Mouse (Mus musculus) cerebellum, adult (tissue): ENCODE results near the gene Gfi1.

Experiments
- ATAC-seq: cut with Nextera tagmentation; 2 replicates; pipeline ENCODE4 v1.9.2; 2017; ENCODE audit warnings: mild to moderate bottlenecking, moderate library complexity, mixed read lengths; ENCODE audit not compliant: insufficient number of reproducible peaks, low FRiP score, low TSS enrichment

The Gfi1 gene

DNA sequence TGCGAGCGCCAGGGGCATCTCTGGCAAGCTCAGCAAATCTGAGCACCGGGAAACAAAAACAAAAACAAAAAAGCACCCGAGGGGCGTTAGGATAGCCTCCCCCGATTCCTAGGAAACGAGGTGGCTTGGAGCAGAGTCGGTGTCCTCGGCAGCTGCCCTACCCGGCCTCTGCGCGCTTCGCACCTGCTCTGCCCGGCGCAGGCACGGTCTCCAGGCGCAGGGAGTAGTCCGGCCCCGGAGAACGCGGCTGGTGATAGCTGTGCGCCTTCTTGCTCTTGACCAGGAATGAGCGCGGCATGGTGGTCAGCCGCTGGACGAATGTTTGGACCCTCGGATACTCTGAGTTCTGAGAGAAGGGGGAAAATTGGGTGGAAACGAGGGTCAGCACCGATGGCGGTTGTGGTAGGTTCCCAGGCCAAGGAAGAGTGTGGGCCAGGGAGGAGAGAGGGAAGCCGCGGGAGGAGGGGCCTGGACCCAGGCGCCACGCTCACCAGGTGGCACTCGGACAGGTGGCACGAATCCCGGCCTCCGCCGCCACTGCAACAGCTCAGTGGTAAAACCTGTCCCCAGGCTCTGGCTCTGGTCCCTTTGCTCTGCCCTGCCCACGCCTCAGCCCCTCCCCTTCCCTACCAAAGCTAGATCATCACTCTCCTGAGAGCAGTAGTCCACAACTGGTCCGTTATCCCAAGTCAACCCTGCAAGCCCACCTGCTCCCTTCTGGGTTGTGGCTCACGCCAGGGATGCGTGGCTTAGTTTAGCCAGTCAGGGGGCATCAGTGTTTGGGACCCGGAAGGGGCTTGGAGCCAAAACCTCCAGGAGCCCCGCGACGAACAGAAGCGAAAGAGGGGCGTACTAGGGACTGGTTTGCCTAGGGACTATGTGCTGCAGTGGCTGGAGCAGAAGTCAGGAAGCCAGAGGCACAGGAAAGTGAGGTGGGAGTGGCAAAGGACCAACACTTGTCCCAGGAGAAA, 2.0 kb downstream of the Gfi1 start:
- no peak for ATAC-seq

DNA sequence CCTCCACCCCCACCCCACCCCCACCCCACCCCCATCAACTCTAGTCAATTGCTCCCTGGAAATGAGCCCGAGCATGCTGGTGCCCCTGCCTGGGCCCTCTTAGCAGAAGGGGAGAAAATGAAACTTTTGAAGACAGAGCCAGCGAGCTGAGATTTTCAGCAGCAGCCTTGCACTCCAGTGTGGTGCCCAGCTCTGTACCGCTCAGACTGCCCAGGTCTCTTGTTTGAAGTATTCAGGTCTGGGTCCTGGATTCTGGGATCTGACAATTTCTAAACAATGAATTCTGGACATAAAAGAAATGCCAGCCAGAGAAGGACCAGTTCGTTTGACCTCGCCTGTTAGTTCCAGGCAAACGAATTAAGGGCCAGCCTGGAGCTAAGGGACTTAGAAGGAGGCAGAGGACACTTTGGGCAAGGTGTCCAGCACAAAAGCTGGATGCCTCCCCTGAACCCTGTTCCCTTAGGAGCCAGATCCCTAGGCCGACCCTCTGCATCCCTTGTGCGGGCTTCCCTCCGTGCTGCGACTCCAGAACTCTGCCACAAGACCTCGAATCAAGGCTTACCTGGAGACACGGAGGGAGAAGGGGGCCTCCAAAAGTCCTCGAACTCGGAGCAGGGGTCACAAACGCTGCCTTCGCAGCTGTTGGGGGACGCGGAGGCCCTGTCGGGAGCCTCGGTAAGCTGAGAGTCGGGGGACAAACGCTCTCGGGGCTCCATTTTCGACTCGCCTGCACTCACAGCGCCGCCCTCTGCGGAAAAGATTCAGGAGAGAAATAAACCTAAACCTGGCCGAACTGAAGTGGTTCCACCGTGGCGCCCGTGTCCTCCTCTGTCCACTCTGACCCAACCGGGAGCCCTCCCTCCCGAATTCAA, 2.9 kb downstream of the Gfi1 start:
- no peak for ATAC-seq

DNA sequence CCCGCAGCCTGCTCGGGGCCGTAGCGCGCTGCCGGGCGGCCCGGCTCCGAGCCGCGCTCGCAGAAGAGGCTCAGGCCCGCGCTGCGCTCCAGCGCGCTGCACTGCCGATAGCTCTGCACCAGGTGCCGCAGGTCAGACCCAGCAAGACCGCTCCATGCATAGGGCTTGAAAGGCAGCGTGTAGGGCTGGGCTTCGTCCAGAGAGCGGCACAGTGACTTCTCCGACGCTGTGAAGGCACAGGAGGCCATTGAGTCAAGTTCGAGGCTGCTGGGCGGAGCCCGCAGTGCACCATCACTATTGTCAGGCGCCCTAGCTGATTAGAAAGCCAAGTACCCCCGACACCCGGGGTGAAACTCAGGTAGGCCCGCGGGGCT, 4.2 kb downstream of the Gfi1 start:
- ATAC-seq, result no peak

DNA sequence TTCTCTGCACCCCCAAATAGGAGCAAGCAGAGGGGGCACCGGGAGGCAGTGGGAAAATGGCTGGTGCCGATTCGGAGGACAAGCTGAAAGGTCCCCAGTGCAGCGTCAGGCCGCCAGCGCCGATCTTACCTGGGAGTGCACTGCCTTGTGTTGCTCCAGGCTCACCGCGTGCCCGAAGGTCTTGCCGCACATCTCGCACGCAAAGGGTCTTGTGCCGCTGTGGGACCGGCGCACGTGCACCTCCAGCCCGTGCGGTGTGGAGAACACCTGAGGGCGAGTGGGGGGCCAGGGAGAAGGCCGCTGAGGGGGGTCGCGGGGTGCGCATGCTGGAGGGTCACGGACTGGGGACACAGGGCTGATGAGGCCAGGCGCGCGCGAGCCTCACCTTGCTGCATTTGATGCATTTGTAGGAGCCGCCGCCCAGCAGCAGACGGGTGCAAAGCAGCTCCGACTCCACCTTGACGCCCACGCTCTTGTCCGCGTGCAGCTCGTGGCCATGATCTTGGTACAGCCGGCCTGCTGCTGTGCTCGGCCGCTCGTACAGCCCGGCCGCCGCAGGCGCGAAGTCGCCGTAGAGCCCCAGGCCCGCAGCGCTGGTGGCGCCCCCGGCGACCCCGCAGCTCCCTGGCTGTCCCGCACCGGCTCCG, 4.7 kb downstream of the Gfi1 start:
- ATAC-seq, result no peak

DNA sequence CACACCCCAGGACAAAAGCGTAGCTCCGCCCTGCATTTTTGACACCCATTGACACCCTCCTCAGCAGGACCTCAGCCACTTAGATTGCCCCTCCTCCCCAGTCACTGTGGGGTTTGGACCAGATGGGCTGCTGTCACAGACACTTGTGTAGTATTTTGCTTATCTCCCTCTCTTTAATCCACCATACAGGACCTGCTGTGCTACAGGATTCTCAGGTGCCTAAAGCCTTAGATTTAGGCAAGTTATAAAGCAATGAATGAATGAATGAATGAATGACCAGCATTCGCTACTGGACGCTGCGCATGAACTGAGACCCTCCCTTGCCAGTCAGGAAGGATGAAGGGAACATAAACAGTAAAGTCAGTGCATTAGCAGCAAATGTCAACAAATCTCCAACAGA, 5.3 kb downstream of the Gfi1 start:
- ATAC-seq, result no peak

DNA sequence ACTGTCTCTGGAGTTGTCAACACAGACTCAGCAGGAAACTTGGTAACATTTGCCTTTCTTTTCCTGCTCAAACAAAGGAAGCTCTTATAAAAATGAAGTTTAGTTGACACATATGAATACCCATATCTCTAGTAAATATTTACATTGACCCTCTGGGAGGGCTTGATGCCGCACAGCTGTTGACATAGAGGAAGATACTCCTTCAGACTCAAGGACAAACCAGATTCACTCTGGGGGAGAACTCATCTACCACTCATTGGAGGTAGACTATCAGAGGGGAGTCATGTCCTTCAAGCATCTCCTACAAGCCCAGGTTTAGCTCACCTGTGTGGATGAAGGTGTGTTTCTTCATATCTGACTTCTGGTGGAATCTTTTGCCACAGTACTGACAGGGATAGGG, 6.0 kb downstream of the Gfi1 start:
- ATAC-seq, result no peak

DNA sequence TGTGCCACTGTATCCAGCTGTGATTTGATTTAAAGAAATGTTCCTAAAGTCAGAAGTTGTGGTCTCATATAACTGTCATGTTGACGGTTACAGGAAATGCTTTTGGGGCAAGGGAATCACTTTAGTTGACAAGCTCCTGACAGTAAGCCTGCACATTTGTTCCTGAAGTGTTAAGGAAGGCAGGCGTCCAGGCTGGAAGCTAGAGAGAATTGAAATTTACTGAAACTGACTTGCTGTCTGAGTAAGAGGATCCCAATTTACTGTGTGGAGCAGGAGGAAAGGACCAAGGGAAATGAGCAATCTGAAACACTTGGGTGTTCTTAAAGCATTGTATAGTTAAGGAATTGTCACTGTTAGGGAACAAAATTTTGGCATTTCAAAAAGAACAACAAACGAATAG, 6.6 kb downstream of the Gfi1 start:
- ATAC-seq, result no peak

DNA sequence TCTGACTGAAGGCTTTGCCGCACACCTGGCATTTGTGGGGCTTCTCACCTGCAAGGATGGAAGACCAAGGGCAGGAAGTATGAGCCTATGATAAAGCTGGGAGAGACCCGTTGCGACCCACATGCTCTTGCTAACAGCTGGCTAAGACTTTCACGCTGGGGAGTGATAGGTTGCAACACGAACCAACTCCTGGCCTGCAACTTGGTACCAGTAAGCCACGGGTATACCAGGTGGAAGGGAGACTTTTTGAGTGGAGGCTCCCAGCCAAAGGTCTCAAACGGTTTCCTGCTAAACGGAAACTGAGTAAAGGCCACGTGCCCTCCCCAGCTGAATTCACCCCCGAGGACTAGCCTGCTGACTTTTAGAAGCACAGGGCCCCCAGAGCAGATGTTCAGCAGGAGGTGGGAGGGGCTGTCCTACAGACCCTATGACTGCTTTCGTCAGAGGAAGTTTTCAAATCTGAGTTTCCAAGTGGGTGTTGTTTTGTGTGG, 7.9 kb downstream of the Gfi1 start:
- ATAC-seq, result no peak

DNA sequence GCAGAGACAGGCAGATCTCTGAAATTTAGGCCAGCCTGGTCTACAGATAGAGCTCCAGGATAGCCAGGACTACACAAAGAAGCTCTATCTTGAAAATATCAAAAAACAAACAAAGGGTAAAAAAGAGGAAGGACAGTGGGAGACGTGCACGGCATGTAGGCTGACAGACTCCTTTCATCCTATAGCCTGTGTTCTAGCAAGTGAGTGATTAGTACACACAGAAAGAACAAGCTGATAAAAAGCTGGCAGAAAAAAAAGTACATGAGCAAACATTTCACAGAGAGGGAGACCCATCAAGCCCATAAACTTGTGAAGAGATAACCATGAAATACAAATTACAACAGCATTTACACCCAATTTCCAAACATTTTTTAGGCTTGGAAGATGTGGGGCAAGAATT, 14.1 kb downstream of the Gfi1 start:
- no peak for ATAC-seq

DNA sequence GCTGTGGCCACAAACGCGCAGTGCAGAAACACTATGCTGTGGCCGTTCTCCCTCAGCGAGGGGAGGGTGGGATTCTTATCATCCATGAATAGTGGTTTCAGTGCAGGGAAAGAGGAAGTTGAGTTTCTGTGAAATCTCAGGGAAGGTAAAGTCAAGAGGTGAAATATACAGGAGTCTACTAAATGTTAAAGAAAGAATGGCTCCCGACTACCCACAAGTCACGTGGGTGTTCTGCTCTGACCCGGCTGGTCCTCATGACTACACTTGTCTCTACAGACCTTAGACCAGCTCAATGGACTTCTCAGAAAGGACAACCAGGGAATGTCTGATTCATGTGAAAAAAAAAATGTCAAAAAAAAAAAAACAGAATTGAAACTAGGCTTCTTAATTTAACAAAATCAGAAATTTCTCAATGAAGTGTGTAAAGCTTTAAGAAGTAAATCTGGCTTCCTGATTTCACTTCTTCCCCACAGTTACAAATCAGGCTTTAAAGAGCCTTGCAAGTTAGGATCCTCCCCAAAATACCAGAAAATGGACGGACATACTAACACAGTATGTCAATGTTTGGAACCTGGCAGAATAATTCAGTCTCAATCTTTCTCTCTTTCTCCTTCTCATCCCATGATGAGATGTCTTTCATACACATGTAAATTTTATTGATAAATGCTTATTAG, 17.6 kb downstream of the Gfi1 start:
- no peak for ATAC-seq

DNA sequence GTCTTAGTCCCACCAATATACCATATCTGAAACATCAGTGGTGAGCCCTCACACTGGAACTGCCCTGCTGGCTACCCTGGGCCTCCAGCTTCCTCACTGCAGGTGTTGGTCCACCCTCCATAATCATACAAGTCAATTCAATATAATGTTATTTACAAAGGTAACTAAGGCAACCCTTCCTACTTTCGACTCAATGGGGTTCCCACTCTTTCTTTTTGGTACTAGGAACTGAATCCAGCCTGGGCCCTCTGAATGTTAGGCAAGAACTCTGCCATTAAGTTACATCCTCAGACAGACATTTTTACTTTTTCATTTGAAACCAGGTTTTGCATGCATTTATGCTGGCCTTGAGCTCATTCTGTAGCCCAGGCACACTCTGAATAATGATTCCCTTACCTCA, 19.6 kb downstream of the Gfi1 start:
- no peak for ATAC-seq

DNA sequence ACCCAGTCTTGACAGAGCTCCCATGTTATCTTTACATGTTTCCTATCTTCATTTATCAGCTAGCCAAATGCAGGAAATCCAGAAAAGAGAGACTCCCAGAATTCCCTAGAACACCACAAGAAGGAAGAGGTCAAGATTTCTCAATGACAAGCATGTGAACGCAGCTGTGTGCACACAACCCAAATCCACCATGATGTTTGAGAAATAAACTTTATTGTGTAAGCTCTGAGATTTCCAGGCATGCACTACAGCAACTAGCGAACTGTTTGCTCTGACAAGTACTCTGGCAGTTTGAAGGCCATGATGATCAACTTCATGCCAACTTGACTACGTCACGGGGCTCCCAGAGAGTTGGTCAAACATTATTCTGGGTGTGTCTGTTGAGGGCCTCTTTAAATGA, 20.1 kb downstream of the Gfi1 start:
- ATAC-seq, result no peak

DNA sequence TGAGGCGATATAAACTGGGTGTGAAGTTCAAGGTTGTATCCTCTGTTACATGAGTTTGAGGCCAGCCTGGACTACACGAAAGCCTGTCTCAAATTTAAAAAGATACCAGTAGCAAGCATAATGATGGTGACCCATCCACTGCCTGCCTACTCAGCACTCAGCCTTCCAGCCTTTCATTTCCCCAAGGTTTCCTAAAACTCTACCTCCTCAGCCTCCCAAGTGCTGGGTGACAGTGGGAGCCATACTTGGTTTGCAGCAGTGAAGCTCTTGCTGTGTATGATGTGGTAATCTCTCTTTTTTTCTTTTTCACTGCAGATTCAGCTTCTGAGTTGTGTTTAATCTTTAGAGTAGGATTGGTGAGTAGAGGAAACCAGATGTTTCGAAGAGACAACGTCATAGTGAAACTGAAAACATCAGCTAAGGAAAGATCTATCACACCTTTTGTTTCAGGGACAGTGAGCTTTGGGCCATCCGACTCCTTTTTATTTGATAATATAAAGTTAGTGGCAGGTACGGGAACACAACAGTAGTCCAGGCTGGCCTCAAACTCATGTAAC, 22.6 kb downstream of the Gfi1 start:
- ATAC-seq, result no peak

DNA sequence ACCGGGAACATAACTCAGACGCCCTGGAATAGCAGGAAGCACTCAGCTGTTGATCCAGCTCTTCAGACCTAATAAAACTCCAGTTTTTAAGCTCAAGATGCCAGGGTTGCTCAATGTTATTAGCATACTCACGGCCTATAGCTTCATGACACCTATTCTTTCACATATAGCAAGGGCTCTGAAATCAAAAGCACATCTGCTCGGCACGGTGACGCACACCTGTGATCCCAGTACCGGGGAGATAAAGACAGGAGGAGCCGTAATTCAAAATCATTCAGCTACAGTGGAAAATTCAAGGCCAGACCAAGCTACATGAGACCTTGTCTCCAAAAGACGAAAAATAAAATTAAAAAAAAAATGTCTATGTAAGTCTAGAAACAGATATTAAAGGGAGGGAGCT, 24.2 kb downstream of the Gfi1 start:
- no peak for ATAC-seq

DNA sequence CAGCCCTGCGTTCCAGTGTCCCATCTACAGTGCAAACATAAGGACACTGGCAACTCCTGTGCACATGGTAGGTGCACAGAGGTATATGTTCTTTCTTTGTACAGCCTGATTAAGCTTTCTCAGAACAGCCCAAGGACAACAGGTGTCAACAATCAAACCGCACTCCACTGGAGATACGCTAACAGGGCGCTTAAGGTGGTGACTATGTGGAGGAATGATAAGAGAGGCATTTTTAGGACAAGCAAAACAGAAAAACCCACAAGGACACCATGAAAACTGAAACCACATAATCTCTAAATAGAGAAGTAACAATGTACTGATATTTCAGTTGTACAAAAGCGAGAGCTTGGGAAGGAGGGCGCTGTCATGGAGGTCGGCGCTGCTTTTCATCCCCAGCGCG, 25.0 kb downstream of the Gfi1 start:
- no peak for ATAC-seq

DNA sequence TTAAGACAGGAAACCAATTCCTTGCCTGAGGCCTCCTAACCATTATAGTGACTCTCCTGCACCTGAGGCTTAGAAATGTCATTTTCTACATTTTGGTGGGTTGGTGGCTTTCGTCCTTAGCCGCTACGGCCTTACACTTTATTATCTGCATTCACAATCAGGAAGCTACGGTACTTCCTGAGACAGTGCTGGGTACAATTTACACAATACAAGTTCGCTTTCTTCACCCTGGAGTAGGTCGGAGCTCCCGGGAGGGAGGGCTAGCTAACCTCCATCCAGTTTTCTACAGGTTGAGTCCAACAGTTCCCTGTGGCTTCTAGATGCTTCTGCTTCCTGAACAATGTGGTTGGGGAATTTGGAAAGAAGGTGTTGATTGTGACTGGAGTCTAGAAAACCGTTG, 26.9 kb downstream of the Gfi1 start:
- no peak for ATAC-seq

DNA sequence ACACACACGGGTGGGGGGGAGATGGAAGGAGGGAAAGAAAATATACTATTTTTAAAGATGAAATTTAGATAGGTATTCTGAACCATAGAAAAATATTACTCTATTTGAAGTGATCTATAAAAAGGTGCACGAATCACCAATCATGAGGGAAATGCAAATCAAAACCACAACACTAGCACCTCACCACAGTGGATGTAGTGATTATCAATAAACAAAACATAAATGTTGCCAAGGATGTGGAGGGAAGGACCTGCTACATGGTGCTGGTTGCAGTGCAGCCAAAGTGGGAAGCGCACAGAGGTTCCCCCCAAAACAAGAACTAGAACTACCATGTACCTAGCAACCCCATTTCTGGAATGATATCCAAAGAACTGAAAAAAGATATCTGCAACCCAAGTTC, 30.8 kb downstream of the Gfi1 start:
- ATAC-seq, result no peak

DNA sequence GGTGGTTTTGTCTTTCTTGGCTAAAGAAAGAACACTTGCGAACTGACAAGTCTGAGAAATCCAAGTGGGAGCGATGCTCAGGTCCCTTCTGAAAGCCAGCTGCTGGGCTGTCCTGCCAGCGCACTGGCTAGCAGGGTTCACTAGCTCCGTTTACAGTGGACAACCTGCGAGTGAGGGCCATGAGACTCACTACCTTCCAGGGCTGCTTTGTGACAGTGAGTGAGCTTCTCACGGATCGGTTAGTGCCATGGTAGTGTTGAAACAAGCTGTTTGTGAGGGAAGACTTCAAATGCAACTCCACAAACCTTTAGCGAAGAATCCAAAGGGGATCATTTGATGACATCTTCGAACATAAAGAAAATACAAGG, 37.4 kb downstream of the Gfi1 start:
- ATAC-seq, result no peak

DNA sequence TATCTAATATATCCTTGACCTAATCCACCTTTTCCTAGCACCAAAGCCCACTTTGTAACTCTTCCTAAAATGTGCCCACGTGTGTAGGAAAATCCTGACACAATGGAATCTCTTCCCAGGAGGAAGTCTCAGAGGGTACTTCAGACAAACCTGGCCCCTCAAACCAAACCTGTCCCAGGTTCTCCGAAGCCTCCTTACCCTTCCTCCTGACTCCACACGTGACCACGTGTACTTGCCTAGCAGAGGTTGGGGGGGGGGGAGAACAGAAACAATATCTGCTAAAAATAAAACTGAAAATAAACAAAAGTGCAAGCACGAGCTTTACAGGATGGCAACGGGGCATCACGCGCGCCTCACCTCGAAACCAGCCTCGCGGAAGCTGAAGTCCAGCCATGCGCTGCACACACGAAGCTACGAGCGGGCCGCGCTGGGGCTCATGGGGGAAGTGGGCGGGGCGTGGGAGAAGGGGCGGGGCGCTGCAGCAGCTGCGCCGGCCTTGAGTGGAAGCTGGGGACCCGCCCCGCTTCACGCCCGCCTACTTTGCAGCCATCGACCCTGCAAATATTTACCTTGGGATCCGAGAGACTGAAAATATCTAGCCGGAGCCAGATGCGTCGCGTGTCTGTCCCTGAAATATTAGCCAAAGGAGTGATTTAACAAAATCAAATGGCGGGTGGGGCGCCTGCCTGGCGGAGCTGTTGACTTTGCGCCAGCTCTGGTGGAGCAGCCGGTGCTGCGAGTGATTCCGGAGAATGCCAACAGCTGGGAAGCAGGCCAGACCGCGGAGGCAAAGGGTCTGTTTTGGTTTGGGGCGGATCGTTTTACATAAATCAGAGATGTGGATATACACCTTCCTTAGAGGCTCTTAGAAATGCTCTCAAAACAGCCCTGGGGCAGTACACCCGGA, 38.0 kb downstream of the Gfi1 start:
- ATAC-seq, result no peak
